Mouse (Mus musculus): ENCODE measurements around the gene Trap1a.

DNA sequence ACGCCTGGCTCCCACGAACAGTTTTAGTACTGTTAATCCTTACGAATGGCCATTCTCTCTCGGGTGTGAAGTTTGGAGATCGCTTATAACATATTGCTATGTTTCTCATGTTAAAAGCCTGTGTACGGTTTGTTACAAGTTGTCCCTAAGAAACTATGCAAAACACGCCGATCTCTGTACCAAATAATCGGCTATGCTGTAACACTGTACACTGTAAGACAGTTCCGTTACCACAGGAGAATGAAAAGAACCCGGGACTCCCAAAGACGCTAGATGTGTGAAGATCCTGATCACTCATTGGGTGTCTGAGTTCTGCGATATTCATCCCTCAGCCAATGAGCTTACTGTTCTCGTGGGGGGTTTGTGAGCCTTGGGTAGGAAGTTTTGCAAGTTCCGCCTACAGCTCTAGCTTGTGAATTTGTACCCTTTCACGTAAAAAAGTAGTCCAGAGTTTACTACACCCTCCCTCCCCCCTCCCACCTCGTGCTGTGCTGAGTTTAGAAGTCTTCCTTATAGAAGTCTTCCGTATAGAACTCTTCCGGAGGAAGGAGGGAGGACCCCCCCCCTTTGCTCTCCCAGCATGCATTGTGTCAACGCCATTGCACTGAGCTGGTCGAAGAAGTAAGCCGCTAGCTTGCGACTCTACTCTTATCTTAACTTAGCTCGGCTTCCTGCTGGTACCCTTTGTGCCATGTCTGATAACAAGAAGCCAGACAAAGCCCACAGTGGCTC lies at the start of gene Trap1a:
- TF ChIP-seq CTCF (IDR thresholded peaks at IDR 0.05; ENCODE audit: low read depth, low read length) (no peak), POLR2A (IDR thresholded peaks at IDR 0.05; ENCODE audit: insufficient read depth, low read length) (peak; percentile 40)
